Mouse (Mus musculus): ENCODE measurements around the gene Tlr12.

DNA sequence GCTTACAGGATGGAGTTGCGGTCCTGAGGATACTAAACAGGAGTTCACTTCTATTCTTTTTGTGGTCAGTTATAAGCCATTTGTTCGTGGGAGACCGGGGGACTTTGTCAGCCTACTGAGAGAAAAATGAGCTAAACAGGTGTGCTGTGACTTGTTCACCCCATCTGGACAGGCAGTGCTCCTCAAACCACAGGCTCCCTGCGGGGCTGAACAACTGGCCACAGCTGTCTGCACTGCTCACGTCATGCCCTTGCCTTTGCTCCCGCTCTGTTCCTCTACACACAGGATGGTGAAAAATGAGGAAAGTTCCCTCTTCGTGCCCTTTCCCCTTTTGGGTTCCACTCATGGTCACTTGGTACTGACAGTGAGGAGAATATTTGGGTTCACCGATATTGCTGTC, 42.6 kb upstream of the Tlr12 start:
- TF ChIP-seq POLR2A (IDR thresholded peaks at IDR 0.05; ENCODE audit: low read depth, low read length) (no peak), CTCF (conservative IDR thresholded peaks at IDR 0.05; ENCODE audit: insufficient read depth, insufficient read length, low read depth, low read length) (no peak)
